Mouse (Mus musculus) heart, embryonic 13.5 days (tissue): Measurements from ENCODE around the gene Fbxl5. TPM values are rescaled to one million over a fixed set of nuclear protein-coding genes. Genes with fewer than 3 reads are reported as not detected.

Experiments
- ATAC-seq: fragments of 200-750 bp; cut with Nextera tagmentation; 2 replicates; pipeline ENCODE4 v1.8.0; 2017; ENCODE audit warnings: moderate TSS enrichment; ENCODE audit not compliant: insufficient number of reproducible peaks, low FRiP score, low TSS enrichment; ENCODE audit errors: extremely low read depth
- H3K27ac ChIP-seq: fragments of 300-500 bp; sonication (generic); replicated peaks from 2 replicates; pipeline ENCODE4 v1.5.1; 2015; ENCODE audit warnings: moderate library complexity, mild to moderate bottlenecking, inconsistent platforms
- H3K27me3 ChIP-seq: fragments of 300-500 bp; sonication (generic); replicated peaks from 2 replicates; pipeline ENCODE4 v1.6.1; 2015; ENCODE audit warnings: mild to moderate bottlenecking, inconsistent platforms
- H3K36me3 ChIP-seq: fragments of 300-500 bp; sonication (generic); 2 replicates; pipeline ENCODE4 v1.6.1; 2015; ENCODE audit warnings: mild to moderate bottlenecking, inconsistent platforms
- H3K4me1 ChIP-seq: fragments of 300-500 bp; sonication (generic); 2 replicates; pipeline ENCODE4 v1.6.1; 2015; ENCODE audit warnings: inconsistent platforms
- H3K4me2 ChIP-seq: fragments of 300-500 bp; sonication (generic); 2 replicates; pipeline ENCODE4 v1.6.1; 2015; ENCODE audit warnings: inconsistent platforms, mild to moderate bottlenecking, moderate library complexity
- H3K4me3 ChIP-seq: fragments of 300-500 bp; sonication (generic); 2 replicates; pipeline ENCODE4 v1.5.1; 2015; ENCODE audit warnings: moderate library complexity, mild to moderate bottlenecking, inconsistent platforms
- H3K9ac ChIP-seq: fragments of 300-500 bp; sonication (generic); 2 replicates; pipeline ENCODE4 v1.6.1; 2015; ENCODE audit warnings: inconsistent platforms, mild to moderate bottlenecking, moderate library complexity
- H3K9me3 ChIP-seq: fragments of 300-500 bp; sonication (generic); 2 replicates; pipeline ENCODE4 v1.6.1; 2016; ENCODE audit warnings: inconsistent platforms
- WGBS: fragments of 180-500 bp; shearing (Covaris S2); methylation state at CpG from one replicate; pipeline ENCODE4 v1.1.7; 2015; ENCODE audit warnings: mixed read lengths; 5-methylcytosine and 5-hydroxymethylcytosine counted together
- polyA plus RNA-seq: library from polyadenylated mRNA; unstranded; fragments of >200 nt; fragmentation: Nextera tagmentation; extraction: Ambion mirVana; gene quantifications from 2 replicates; pipeline ENCODE4 v1.2.1, GENCODE M21; 2015

The Fbxl5 gene
- polyA plus RNA-seq, 1 experiment from 2014 or later = 43.2 TPM

GRCm38 (mm10) chr5:43853096-43853867 is 31.8 kb upstream of the Fbxl5 start:
- Histone ChIP-seq H3K4me1 (0 out of 2 replicates have a peak, but pooled peaks cover 8% of the 10 kb centered on the region), H3K9me3 (peaks cover 14% of the 10 kb centered on the region), H3K36me3 (no peaks in the 10 kb centered on the region), H3K27ac (no peak overlapping the region), H3K9ac (no peak overlapping the region), H3K27me3 (no peaks in the 10 kb centered on the region), H3K4me2 (no peak overlapping the region), H3K4me3 (no peak overlapping the region)
- WGBS = 67% methylated on average over 11 of the region's 11 CpGs
- ATAC-seq = no peak

- Histone ChIP-seq H3K9ac (no peak overlapping the region), H3K4me2 (no peak overlapping the region), H3K36me3 (no peaks in the 10 kb centered on the region), H3K27me3 (no peaks in the 10 kb centered on the region), H3K9me3 (peaks cover 7% of the 10 kb centered on the region; the same call in 1 of the 2 replicates), H3K27ac (no peak overlapping the region), H3K4me1 (no peaks in the 10 kb centered on the region), H3K4me3 (no peak overlapping the region)
- ATAC-seq = no peak
- 67% methylated on average over 3 of the region's 3 CpGs for WGBS
These were observed 26.8 kb upstream of the Fbxl5 start for GRCm38 (mm10) chr5:43848275-43848674.

GRCm38 (mm10) chr5:43847555-43847954 is 26.1 kb upstream of the Fbxl5 start:
- peaks cover 7% of the 10 kb centered on the region; the same call in 1 of the 2 replicates for H3K9me3 ChIP-seq
- no peak overlapping the region for H3K4me3 ChIP-seq
- no peak overlapping the region for H3K27ac ChIP-seq
- H3K36me3 ChIP-seq = no peaks in the 10 kb centered on the region
- no peak for ATAC-seq
- no peak overlapping the region for H3K9ac ChIP-seq
- H3K4me2 ChIP-seq = no peak overlapping the region
- H3K27me3 ChIP-seq = no peaks in the 10 kb centered on the region
- H3K4me1 ChIP-seq = no peaks in the 10 kb centered on the region; the same call in 1 of the 2 replicates

GRCm38 (mm10) chr5:43846227-43846626 is 24.8 kb upstream of the Fbxl5 start:
- Histone ChIP-seq H3K4me1 (no peaks in the 10 kb centered on the region; the same call in 1 of the 2 replicates), H3K36me3 (no peaks in the 10 kb centered on the region), H3K9me3 (peaks cover 7% of the 10 kb centered on the region; the same call in 1 of the 2 replicates), H3K27me3 (no peaks in the 10 kb centered on the region), H3K9ac (no peak overlapping the region), H3K4me3 (no peak overlapping the region), H3K27ac (no peak overlapping the region), H3K4me2 (no peak overlapping the region)
- ATAC-seq = no peak
- 18% methylated on average over 2 of the region's 2 CpGs for WGBS

- Histone ChIP-seq H3K9ac (no peak overlapping the region), H3K4me3 (no peak overlapping the region), H3K36me3 (no peaks in the 10 kb centered on the region), H3K27me3 (no peaks in the 10 kb centered on the region), H3K4me2 (no peak overlapping the region), H3K4me1 (no peaks in the 10 kb centered on the region; the same call in 1 of the 2 replicates), H3K27ac (no peak overlapping the region), H3K9me3 (peaks cover 7% of the 10 kb centered on the region; the same call in 1 of the 2 replicates)
- 47% methylated on average over 1 of the region's 1 CpGs for WGBS
- no peak for ATAC-seq
These were observed 24.2 kb upstream of the Fbxl5 start for GRCm38 (mm10) chr5:43845646-43846045.

GRCm38 (mm10) chr5:43845083-43845482 is 23.6 kb upstream of the Fbxl5 start:
- no peak overlapping the region for H3K4me3 ChIP-seq
- WGBS = 83% methylated on average over 5 of the region's 5 CpGs
- H3K4me2 ChIP-seq = no peak overlapping the region
- H3K4me1 ChIP-seq = no peaks in the 10 kb centered on the region; the same call in 1 of the 2 replicates
- no peak overlapping the region for H3K9ac ChIP-seq
- H3K36me3 ChIP-seq = no peaks in the 10 kb centered on the region
- H3K27me3 ChIP-seq = no peaks in the 10 kb centered on the region
- H3K27ac ChIP-seq = no peak overlapping the region
- no peak for ATAC-seq
- peaks cover 7% of the 10 kb centered on the region; the same call in 1 of the 2 replicates for H3K9me3 ChIP-seq

GRCm38 (mm10) chr5:43842576-43843155 is 21.2 kb upstream of the Fbxl5 start:
- H3K9ac ChIP-seq = no peak overlapping the region
- no peak overlapping the region for H3K4me2 ChIP-seq
- ATAC-seq = no peak
- H3K9me3 ChIP-seq = peaks cover 7% of the 10 kb centered on the region; the same call in 1 of the 2 replicates
- no peaks in the 10 kb centered on the region; the same call in 1 of the 2 replicates for H3K4me1 ChIP-seq
- WGBS = 52% methylated on average over 3 of the region's 3 CpGs
- no peak overlapping the region for H3K4me3 ChIP-seq
- H3K27me3 ChIP-seq = no peaks in the 10 kb centered on the region
- H3K36me3 ChIP-seq = no peaks in the 10 kb centered on the region
- H3K27ac ChIP-seq = no peak overlapping the region

- Histone ChIP-seq H3K4me2 (peak overlapping the region; percentile 45), H3K9ac (no peak overlapping the region), H3K4me1 (no peaks in the 10 kb centered on the region; the same call in 1 of the 2 replicates), H3K27me3 (no peaks in the 10 kb centered on the region), H3K27ac (no peak overlapping the region), H3K4me3 (no peak overlapping the region), H3K9me3 (peaks cover 7% of the 10 kb centered on the region; the same call in 1 of the 2 replicates), H3K36me3 (no peaks in the 10 kb centered on the region)
- WGBS = 76% methylated on average over 5 of the region's 5 CpGs
- no peak for ATAC-seq
These were observed 20.5 kb upstream of the Fbxl5 start for GRCm38 (mm10) chr5:43842011-43842285.

GRCm38 (mm10) chr5:43841144-43842010 is 19.9 kb upstream of the Fbxl5 start:
- Histone ChIP-seq H3K36me3 (no peaks in the 10 kb centered on the region), H3K27me3 (no peaks in the 10 kb centered on the region), H3K27ac (no peak overlapping the region), H3K4me3 (no peak overlapping the region; the same call in 1 of the 2 replicates), H3K4me1 (no peaks in the 10 kb centered on the region; the same call in 1 of the 2 replicates), H3K4me2 (peak overlapping the region; percentile 45), H3K9ac (no peak overlapping the region), H3K9me3 (peaks cover 7% of the 10 kb centered on the region; the same call in 1 of the 2 replicates)
- 42% methylated on average over 11 of the region's 11 CpGs for WGBS
- ATAC-seq = no peak

- H3K4me3 ChIP-seq = no peak overlapping the region
- H3K9ac ChIP-seq = no peak overlapping the region
- H3K27ac ChIP-seq = no peak overlapping the region
- no peak for ATAC-seq
- H3K4me1 ChIP-seq = no peaks in the 10 kb centered on the region
- H3K9me3 ChIP-seq = no peaks in the 10 kb centered on the region
- H3K4me2 ChIP-seq = no peak overlapping the region
- no peaks in the 10 kb centered on the region for H3K36me3 ChIP-seq
- no peaks in the 10 kb centered on the region for H3K27me3 ChIP-seq
- WGBS = 50% methylated on average over 5 of the region's 5 CpGs
These were observed 15.9 kb upstream of the Fbxl5 start for GRCm38 (mm10) chr5:43837372-43837771.

GRCm38 (mm10) chr5:43836590-43836989 is 15.2 kb upstream of the Fbxl5 start:
- Histone ChIP-seq H3K36me3 (no peaks in the 10 kb centered on the region), H3K4me1 (no peaks in the 10 kb centered on the region), H3K9me3 (no peaks in the 10 kb centered on the region), H3K4me3 (no peak overlapping the region), H3K9ac (no peak overlapping the region), H3K27ac (no peak overlapping the region), H3K4me2 (no peak overlapping the region), H3K27me3 (no peaks in the 10 kb centered on the region)
- 90% methylated on average over 7 of the region's 7 CpGs for WGBS
- ATAC-seq = no peak
